Mouse (Mus musculus): ENCODE measurements around the gene Tectb. TPM values are rescaled to one million over a fixed set of nuclear protein-coding genes. Genes with fewer than 3 reads are reported as not detected.
A peak's percentile ranks its signal among the peaks of the same experiment; 100 is the strongest.

Tectb gene
- polyA plus RNA-seq, 1 experiment = 0.03 TPM

DNA sequence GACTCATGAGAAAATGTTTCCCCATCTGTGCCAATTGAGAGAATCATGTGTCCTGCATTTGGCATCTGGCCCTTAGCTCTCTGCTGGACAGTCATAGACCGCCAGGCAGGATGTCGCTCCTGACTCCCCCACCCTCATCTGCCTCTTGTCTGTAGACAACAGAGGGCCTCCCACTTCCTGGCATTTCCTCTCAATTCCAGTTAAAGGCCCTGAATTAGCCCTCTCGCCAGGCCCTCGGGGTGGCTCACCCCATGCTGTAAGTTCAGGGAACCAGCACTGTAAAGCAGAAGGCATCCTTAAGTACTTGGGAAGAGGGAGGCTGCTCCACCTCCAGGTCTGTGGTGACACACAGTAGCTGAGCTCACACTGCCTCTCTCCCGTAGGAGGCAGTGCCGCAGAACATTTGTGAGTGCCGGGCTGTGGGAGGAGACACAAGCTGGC is 64.3 kb downstream of the Tectb start:
- Histone ChIP-seq H3K27me3 (ENCODE audit: control insufficient read depth, insufficient read depth, low read length) (no peaks in the 10 kb centered on the region), H3K4me1 (ENCODE audit: control insufficient read depth, insufficient read depth, low read length) (no peaks in the 10 kb centered on the region), H3K4me3 (replicated peaks; ENCODE audit: insufficient read depth, low read depth, low read length) (no peak overlapping the region), H3K27ac (ENCODE audit: insufficient read depth, low read length) (no peak overlapping the region)
- no peak for TF ChIP-seq POLR2A (IDR thresholded peaks at IDR 0.05; ENCODE audit: borderline replicate concordance, insufficient read depth, low read length)
- no peak for TF ChIP-seq CTCF (IDR thresholded peaks at IDR 0.05; ENCODE audit: borderline replicate concordance, insufficient read depth, low read depth, low read length)
- WGBS = 6% methylated on average over 7 of the region's 7 CpGs
- DNase-seq = peak in 1 of 2 experiments; percentile 9

Other genes starting within 250 kb of the Tectb start
- 38.4 and 41.9 TPM in 2 replicates for gene Gpam, start 53.5 kb upstream of the Tectb start, polyA plus RNA-seq (2012; rRNA removed)
- 0.05 and 0.10 TPM in 2 replicates for gene Gucy2g, start 60.5 kb downstream of the Tectb start, polyA plus RNA-seq (2012; rRNA removed)
- gene Acsl5, start 71.2 kb downstream of the Tectb start, polyA plus RNA-seq (2012; rRNA removed) = 12.6 and 14.6 TPM in 2 replicates
- gene Zdhhc6, start 135.3 kb downstream of the Tectb start, polyA plus RNA-seq (2012; rRNA removed) = 26.4 and 27.0 TPM in 2 replicates
- gene Vti1a, start 135.6 kb downstream of the Tectb start, polyA plus RNA-seq (2012; rRNA removed) = 34.7 and 35.0 TPM in 2 replicates

All from cerebellum, adult 2 months (tissue).